Mouse (Mus musculus): ENCODE measurements around the gene Edil3. TPM values are rescaled to one million over a fixed set of nuclear protein-coding genes. Genes with fewer than 3 reads are reported as not detected.

Edil3 gene
- total RNA-seq, 2 experiments from 2014 or later, result not detected

GRCm38 (mm10) chr13:89197019-89197418, 375.7 kb downstream of the Edil3 start:
- ATAC-seq (replicated peaks; ENCODE audit: poor library complexity, severe bottlenecking), result no peak

GRCm38 (mm10) chr13:89199275-89199674, 378.0 kb downstream of the Edil3 start:
- no peak for ATAC-seq (replicated peaks; ENCODE audit: poor library complexity, severe bottlenecking)

GRCm38 (mm10) chr13:89238104-89238503, 416.8 kb downstream of the Edil3 start:
- no peak for ATAC-seq (replicated peaks; ENCODE audit: poor library complexity, severe bottlenecking)

- no peak for ATAC-seq (replicated peaks; ENCODE audit: poor library complexity, severe bottlenecking)
Observed at GRCm38 (mm10) chr13:89253990-89254642, 432.8 kb downstream of the Edil3 start.

- no peak; the same call in 1 of the 2 replicates for ATAC-seq (replicated peaks; ENCODE audit: poor library complexity, severe bottlenecking)
Observed at GRCm38 (mm10) chr13:89256906-89257305, 435.6 kb downstream of the Edil3 start.

GRCm38 (mm10) chr13:89286696-89287305, 465.5 kb downstream of the Edil3 start:
- no peak for ATAC-seq (replicated peaks; ENCODE audit: poor library complexity, severe bottlenecking)

- ATAC-seq (replicated peaks; ENCODE audit: poor library complexity, severe bottlenecking), result no peak
Observed at GRCm38 (mm10) chr13:89288201-89288600, 466.9 kb downstream of the Edil3 start.

GRCm38 (mm10) chr13:89321155-89321554, 499.9 kb downstream of the Edil3 start:
- ATAC-seq (replicated peaks; ENCODE audit: poor library complexity, severe bottlenecking), result no peak

- no peak for ATAC-seq (replicated peaks; ENCODE audit: poor library complexity, severe bottlenecking)
Observed at GRCm38 (mm10) chr13:89324282-89324681, 503.0 kb downstream of the Edil3 start.

GRCm38 (mm10) chr13:89334494-89334893, 513.2 kb downstream of the Edil3 start:
- ATAC-seq (replicated peaks; ENCODE audit: poor library complexity, severe bottlenecking), result no peak

GRCm38 (mm10) chr13:89335908-89336579, 514.8 kb downstream of the Edil3 start:
- ATAC-seq (replicated peaks; ENCODE audit: poor library complexity, severe bottlenecking), result no peak

GRCm38 (mm10) chr13:89339055-89339454, 517.8 kb downstream of the Edil3 start:
- ATAC-seq (replicated peaks; ENCODE audit: poor library complexity, severe bottlenecking), result no peak

GRCm38 (mm10) chr13:89339776-89340175, 518.5 kb downstream of the Edil3 start:
- ATAC-seq (replicated peaks; ENCODE audit: poor library complexity, severe bottlenecking), result no peak

- no peak for ATAC-seq (replicated peaks; ENCODE audit: poor library complexity, severe bottlenecking)
Observed at GRCm38 (mm10) chr13:89355234-89355633, 534.0 kb downstream of the Edil3 start.

- no peak for ATAC-seq (replicated peaks; ENCODE audit: poor library complexity, severe bottlenecking)
Observed at GRCm38 (mm10) chr13:89358407-89358806, 537.1 kb downstream of the Edil3 start.

GRCm38 (mm10) chr13:89362274-89362673, 541.0 kb downstream of the Edil3 start:
- no peak for ATAC-seq (replicated peaks; ENCODE audit: poor library complexity, severe bottlenecking)

- ATAC-seq (replicated peaks; ENCODE audit: poor library complexity, severe bottlenecking), result no peak
Observed at GRCm38 (mm10) chr13:89371253-89371652, 550.0 kb downstream of the Edil3 start.

GRCm38 (mm10) chr13:89371656-89372240, 550.5 kb downstream of the Edil3 start:
- ATAC-seq (replicated peaks; ENCODE audit: poor library complexity, severe bottlenecking), result no peak

All from granulocyte monocyte progenitor cell, adult 5-6 weeks (primary cell).